7 mouse cellular contexts compared by ENCODE assay signal in genomic region chr9:85843891-85844646, GRCm38 (mm10). TPM values are rescaled to one million over a fixed set of nuclear protein-coding genes. Genes with fewer than 3 reads are reported as not detected.
DNase-seq lines count a peak whose midpoint lies in the region; ATAC-seq and TF ChIP-seq lines count a peak whose summit lies in the region.

No protein-coding gene starts in this region.

- H3K9me3 ChIP-seq in forebrain, embryonic 12.5 days, result no peaks in the 10 kb centered on the region
- no peaks in the 10 kb centered on the region for H3K9me3 ChIP-seq in limb, embryonic 12.5 days

- H3K9ac ChIP-seq in forebrain, embryonic 12.5 days, result peak overlapping the region; percentile 82
- peak overlapping the region; percentile 81 for H3K9ac ChIP-seq in limb, embryonic 12.5 days (replicated peaks)

- H3K27me3 ChIP-seq in forebrain, embryonic 12.5 days, result peaks cover 8% of the 10 kb centered on the region; the same call in 1 of the 2 replicates
- H3K27me3 ChIP-seq in limb, embryonic 12.5 days, result peaks cover 9% of the 10 kb centered on the region

- no peak for TF ChIP-seq CTCF in lung, adult 2 months (IDR thresholded peaks at IDR 0.05; ENCODE audit: insufficient read depth, low read length)
- TF ChIP-seq CTCF in brain, embryonic 14.5 days (IDR thresholded peaks at IDR 0.05; ENCODE audit: borderline replicate concordance, extremely low read depth, insufficient read depth, insufficient read length), result no peak

- H3K4me3 ChIP-seq in lung, adult 2 months (replicated peaks; ENCODE audit: extremely low read depth, low read depth, low read length), result peak overlapping the region; percentile 71
- peak overlapping the region; percentile 61 for H3K4me3 ChIP-seq in forebrain, embryonic 12.5 days (replicated peaks)
- peak overlapping the region; percentile 76 for H3K4me3 ChIP-seq in limb, embryonic 12.5 days (replicated peaks)

- TF ChIP-seq POLR2A in lung, adult 2 months (IDR thresholded peaks at IDR 0.05; ENCODE audit: borderline replicate concordance, extremely low read depth, low read depth, low read length), result no peak
- TF ChIP-seq POLR2A in brain, embryonic 14.5 days (IDR thresholded peaks at IDR 0.05; ENCODE audit: borderline replicate concordance, extremely low read depth, insufficient read depth, insufficient read length, poor library complexity, severe bottlenecking), result no peak

- H3K27ac ChIP-seq in forebrain, embryonic 12.5 days, result peak overlapping the region; percentile 78
- peak overlapping the region; percentile 92 for H3K27ac ChIP-seq in limb, embryonic 12.5 days

- no peaks in the 10 kb centered on the region for H3K4me1 ChIP-seq in lung, adult 2 months (ENCODE audit: control insufficient read depth, insufficient read depth, low read length)
- H3K4me1 ChIP-seq in forebrain, embryonic 12.5 days, result peaks cover 15% of the 10 kb centered on the region
- peaks cover 21% of the 10 kb centered on the region for H3K4me1 ChIP-seq in limb, embryonic 12.5 days (replicated peaks)

- peaks cover 6% of the 10 kb centered on the region for H3K36me3 ChIP-seq in forebrain, embryonic 12.5 days (replicated peaks)
- H3K36me3 ChIP-seq in limb, embryonic 12.5 days, result peaks cover 20% of the 10 kb centered on the region

- peak; percentile 5 for DNase-seq in lung, adult 2 months
- DNase-seq in lung, postnatal 4 days, result no peak
- DNase-seq in brain, embryonic 14.5 days (ENCODE audit: low read depth), result peak; percentile 61
- DNase-seq in retina, embryonic 14.5 days (ENCODE audit: low spot score), result peak; percentile 51
- DNase-seq in ovary, adult 18-20 months (ENCODE audit: low spot score), result no peak

- peak overlapping the region; percentile 95 for H3K4me2 ChIP-seq in forebrain, embryonic 12.5 days
- peak overlapping the region; percentile 93 for H3K4me2 ChIP-seq in limb, embryonic 12.5 days

- WGBS in lung, adult 2 months, result 8% methylated on average over 80 of the region's 80 CpGs
- WGBS in forebrain, embryonic 12.5 days, result 3% methylated on average over 79 of the region's 80 CpGs
- WGBS in limb, embryonic 12.5 days, result 2% methylated on average over 75 of the region's 80 CpGs

- ATAC-seq in forebrain, embryonic 12.5 days (ENCODE audit: low FRiP score), result peak; percentile 47
- no peak; the same call in none of the 2 replicates for ATAC-seq in limb, embryonic 12.5 days (ENCODE audit: insufficient number of reproducible peaks, insufficient read depth, low FRiP score, low TSS enrichment, low read depth)

RNA-seq across cellular contexts. Expression of gene Tpbg, which starts 1.9 kb away (rescaled TPM):
- 1.6 and 2.0 TPM in 2 replicates for polyA plus RNA-seq in lung, adult 2 months (2012; rRNA removed)
- polyA plus RNA-seq in brain, embryonic 14.5 days (2012; rRNA removed), result 16.9 and 25.0 TPM in 2 replicates
- polyA plus RNA-seq in forebrain, embryonic 12.5 days (2016; fragmentation: Nextera tagmentation; extraction: Ambion mirVana), result 18.9 and 28.8 TPM in 2 replicates
- 28.0 and 36.3 TPM in 2 replicates for polyA plus RNA-seq in limb, embryonic 12.5 days (2016; fragmentation: Nextera tagmentation; extraction: Ambion mirVana)

Comparison
In these comparisons a context has a peak if more than half of its experiments do, and no peak if none do; other contexts are left out.
1. DNase-seq: peak in lung, adult 2 months (single experiment), brain, embryonic 14.5 days (single experiment) and retina, embryonic 14.5 days (single experiment); none in lung, postnatal 4 days (0 of 2) and ovary, adult 18-20 months (single experiment).
2. Peak in every context shown above with its lines, with median percentiles within 50 percentile points of each other: H3K4me3 ChIP-seq.